Mouse (Mus musculus) lung, postnatal 25 days (tissue): ENCODE results near the gene Arl6ip4.
A peak's percentile ranks its signal among the peaks of the same experiment; 100 is the strongest.

Experiments
- DNase-seq: peaks from one replicate; pipeline ENCODE4 v3.0.0; 2022; ENCODE audit warnings: low spot score

Gene Arl6ip4

GRCm38 (mm10) chr5:124115990-124116845 is at the start of gene Arl6ip4:
TSS of gene Arl6ip4 (plus strand) at chr5:124116089.
- peak; percentile 65 for DNase-seq

- DNase-seq, result no peak
Observed at GRCm38 (mm10) chr5:124069657-124070056, 46.2 kb upstream of the Arl6ip4 start.

GRCm38 (mm10) chr5:124073682-124074081 is 42.2 kb upstream of the Arl6ip4 start:
- DNase-seq, result no peak

- DNase-seq, result no peak
Observed at GRCm38 (mm10) chr5:124074845-124075307, 41.0 kb upstream of the Arl6ip4 start.

- DNase-seq, result no peak
Observed at GRCm38 (mm10) chr5:124075716-124076115, 40.2 kb upstream of the Arl6ip4 start.

GRCm38 (mm10) chr5:124076559-124076958 is 39.3 kb upstream of the Arl6ip4 start:
- no peak for DNase-seq

- DNase-seq, result no peak
Observed at GRCm38 (mm10) chr5:124077241-124077640, 38.6 kb upstream of the Arl6ip4 start.

GRCm38 (mm10) chr5:124077856-124078460 is 37.9 kb upstream of the Arl6ip4 start:
- no peak for DNase-seq

GRCm38 (mm10) chr5:124078794-124079416 is 37.0 kb upstream of the Arl6ip4 start:
- no peak for DNase-seq

GRCm38 (mm10) chr5:124079880-124080279 is 36.0 kb upstream of the Arl6ip4 start:
- DNase-seq, result no peak

GRCm38 (mm10) chr5:124082447-124082846 is 33.4 kb upstream of the Arl6ip4 start:
- DNase-seq, result no peak

GRCm38 (mm10) chr5:124082941-124083688 is 32.8 kb upstream of the Arl6ip4 start:
- DNase-seq, result no peak

- no peak for DNase-seq
Observed at GRCm38 (mm10) chr5:124083850-124084587, 31.9 kb upstream of the Arl6ip4 start.

- peak; percentile 88 for DNase-seq
Observed at GRCm38 (mm10) chr5:124084588-124085173, 31.2 kb upstream of the Arl6ip4 start.

- no peak for DNase-seq
Observed at GRCm38 (mm10) chr5:124085513-124085912, 30.4 kb upstream of the Arl6ip4 start.

- DNase-seq, result no peak
Observed at GRCm38 (mm10) chr5:124086876-124087275, 29.0 kb upstream of the Arl6ip4 start.

GRCm38 (mm10) chr5:124089868-124090267 is 26.0 kb upstream of the Arl6ip4 start:
- no peak for DNase-seq

- DNase-seq, result no peak
Observed at GRCm38 (mm10) chr5:124091951-124092406, 23.9 kb upstream of the Arl6ip4 start.

GRCm38 (mm10) chr5:124093120-124093794 is 22.6 kb upstream of the Arl6ip4 start:
- DNase-seq, result no peak
